Mouse (Mus musculus) kidney, postnatal 36 days (tissue): ENCODE data around the gene Gdf5.

Source experiments
- DNase-seq, 2 experiments: peaks; one replicate each; pipeline ENCODE4 v3.0.0; 2021 to 2022; ENCODE audit warnings: mixed read lengths in 2 of 2

Gene Gdf5

DNA sequence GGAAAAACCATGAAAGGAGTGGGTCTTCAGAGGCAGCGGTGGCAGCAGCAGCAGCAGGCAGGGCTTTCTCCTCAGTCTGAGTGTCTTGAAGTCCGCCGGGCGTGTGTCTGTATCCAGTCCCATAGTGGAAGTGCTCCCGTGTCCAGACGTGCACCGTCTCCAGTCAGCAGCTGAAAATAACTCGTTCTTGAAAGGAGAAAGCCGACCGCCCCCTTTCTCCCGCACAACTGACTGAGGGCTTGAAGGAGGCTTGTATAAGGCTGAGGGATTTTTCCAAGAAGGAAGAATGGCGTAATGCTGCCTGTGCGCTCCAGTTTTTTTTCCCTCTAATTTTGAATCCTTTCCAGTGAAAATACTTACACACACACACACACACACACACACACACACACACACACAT, at the start of gene Gdf5:
Gene Gdf5, minus strand, starts transcription at position 244 of the 400 bp plus-strand sequence.
- no peak for DNase-seq

DNA sequence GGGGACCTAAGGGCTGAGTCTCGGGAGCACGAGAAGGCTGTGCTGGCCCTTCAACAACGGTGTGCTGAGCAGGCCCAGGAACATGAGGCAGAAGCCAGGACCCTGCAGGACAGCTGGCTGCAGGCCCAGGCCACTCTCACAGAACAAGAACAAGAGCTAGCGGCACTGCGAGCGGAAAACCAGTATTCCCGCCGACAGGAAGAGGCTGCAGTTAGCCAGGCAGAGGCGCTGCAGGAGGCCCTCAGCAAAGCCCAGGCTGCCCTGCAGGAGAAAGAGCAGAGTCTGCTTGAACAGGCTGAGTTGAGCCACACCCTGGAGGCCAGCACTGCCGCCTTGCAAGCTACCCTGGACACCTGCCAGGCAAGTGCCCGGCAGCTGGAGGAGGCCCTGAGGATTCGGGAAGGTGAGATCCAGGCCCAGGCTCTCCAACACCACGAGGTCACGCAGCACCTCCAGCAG, 46.7 kb upstream of the Gdf5 start:
- peak; percentile 81 to 85 for DNase-seq

DNA sequence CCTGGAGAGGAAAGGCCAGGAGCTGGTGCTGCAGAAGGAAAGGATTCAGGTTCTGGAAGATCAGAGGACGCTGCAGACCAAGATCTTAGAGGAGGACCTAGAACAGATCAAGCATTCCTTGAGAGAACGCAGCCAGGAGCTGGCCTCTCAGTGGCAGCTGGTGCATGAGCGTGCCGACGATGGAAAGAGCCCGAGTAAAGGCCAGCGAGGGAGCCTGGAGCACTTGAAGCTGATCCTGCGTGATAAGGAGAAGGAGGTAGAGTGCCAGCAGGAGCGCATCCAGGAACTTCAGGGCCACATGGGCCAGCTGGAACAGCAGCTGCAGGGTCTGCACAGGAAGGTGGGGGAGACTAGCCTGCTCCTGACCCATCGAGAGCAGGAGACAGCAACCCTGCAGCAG, 46.0 kb upstream of the Gdf5 start:
- DNase-seq, result no peak

DNA sequence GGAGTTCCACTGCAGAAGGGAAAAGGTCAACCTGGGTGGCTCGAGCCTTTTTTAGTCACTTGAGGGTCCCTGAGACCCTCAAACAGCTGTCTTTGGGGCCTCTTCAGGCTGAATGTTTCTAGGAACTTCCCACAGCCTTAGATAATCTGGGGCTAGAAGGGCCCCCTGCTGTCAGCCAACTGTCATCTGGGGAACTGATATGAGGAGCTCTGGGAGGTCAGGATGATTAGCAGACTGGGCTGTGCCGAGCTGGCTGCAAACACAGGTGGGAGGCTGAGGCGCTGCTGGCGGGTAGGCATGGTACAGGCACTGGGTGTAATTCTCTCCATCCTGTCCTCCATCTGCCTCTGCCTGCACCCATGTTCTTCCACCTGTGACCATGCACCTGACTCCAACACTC, 43.9 kb upstream of the Gdf5 start:
- no peak for DNase-seq

DNA sequence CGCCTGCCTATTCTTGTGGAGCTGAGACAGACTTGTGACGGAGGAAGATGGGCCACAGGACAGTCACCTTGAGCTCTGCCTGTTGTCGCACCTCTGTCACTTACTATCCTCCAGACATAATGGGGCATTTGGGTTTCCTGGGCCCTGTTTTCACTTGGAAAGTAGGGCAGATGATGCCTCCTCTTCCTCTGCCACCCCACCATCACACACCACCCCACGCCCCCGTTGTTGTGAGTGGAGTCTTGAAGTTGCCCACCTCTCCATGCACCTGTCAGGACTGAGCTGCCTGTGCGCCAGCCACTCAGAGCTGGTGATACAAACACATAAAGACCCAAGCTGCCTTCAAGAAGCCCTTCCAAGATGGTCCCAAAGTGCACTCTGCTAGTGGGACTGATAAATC, 42.0 kb upstream of the Gdf5 start:
- no peak for DNase-seq

DNA sequence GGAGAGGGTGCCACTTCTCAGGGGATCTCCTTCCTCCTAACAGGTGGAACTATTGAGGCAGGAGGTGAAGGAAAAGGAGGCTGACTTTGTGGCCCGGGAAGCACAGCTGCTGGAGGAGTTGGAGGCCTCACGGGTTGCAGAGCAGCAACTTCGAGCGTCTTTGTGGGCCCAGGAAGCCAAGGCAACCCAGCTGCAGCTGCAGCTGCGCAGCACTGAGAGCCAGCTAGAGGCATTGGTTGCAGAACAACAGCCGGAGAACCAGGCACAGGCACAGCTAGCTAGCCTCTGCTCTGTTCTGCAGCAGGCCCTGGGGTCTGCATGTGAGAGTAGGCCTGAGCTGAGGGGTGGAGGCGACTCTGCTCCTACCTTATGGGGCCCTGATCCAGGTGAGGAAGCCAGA, 40.6 kb upstream of the Gdf5 start:
- no peak for DNase-seq

DNA sequence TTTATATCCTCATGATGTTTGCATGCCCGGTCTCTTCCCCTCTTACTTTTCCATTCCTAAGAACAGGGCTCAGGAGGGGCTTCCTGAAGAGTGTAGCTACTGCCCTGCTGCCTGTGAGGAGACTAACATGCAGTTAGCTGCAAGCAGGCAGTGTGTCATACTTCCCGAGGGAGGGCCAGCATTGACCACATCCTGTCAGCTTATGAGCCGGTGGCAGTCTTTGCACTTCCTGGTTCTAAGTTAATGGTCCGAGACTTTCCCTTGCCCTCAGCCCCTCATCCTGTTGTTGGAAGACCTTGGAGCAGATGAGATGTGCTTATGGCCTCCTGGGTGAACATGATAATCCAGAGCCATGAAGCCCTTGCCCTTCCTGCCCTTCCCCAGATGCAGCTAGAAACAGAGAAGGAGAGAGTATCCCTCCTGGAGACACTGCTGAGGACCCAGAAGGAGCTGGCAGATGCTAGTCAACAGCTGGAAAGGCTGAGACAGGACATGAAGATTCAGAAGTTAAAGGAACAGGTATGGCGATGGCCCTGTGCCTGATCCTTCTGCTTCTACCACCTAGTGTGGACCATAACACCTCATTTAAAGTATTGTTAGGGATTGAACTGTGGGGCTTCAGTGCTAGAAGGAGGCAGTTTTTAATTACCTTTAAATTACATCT, 34.3 kb upstream of the Gdf5 start:
- peak; percentile 47 to 65 for DNase-seq

DNA sequence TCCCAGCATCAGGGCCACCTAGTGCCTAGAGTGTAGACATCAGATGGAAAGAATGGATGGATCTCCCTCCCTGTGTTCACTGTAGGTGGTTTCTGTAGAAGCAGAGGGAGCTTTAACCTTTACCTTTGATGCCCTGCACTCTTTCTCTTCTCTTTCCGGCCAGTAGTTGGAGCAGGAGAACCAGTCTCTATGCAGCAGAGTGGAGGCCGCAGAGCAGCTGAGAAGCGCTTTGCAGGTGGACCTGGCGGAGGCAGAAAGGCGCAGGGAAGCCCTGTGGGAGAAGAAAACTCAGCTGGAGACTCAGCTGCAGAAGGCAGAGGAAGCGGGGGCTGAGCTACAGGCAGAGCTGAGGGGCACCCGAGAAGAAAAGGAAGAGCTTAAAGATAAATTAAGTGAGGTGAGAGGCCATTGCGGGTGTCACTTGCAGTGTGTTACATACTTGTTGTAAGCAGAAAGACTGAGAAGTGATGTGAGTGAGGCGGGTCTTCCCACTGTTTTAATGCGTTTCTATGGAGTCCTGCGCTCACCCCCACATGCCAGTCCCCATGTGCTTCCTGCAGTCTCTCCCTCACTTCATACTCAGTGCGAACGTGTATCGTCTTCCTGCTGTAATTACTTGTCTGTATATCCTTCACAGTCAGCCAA, 29.0 kb upstream of the Gdf5 start:
- peak in 1 of 2 experiments; percentile 16 for DNase-seq

DNA sequence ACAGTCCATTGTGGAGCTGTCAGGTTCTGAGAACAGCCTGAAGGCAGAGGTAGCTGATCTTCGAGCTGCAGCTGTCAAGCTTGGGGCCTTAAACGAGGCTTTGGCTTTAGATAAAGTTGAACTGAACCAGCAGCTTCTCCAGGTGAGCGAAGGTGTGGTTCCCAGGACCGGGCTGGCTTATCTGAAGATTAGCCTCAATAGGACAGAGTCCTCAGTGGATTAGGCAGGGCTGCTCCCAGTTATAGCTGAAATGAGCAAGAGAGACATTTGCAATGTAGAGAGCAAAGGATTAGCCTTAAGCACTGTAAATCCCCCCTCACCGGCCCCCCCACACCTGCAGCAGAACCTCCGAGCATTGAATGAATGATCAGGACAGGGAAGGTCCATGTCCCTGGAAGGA, 28.2 kb upstream of the Gdf5 start:
- DNase-seq, result no peak

DNA sequence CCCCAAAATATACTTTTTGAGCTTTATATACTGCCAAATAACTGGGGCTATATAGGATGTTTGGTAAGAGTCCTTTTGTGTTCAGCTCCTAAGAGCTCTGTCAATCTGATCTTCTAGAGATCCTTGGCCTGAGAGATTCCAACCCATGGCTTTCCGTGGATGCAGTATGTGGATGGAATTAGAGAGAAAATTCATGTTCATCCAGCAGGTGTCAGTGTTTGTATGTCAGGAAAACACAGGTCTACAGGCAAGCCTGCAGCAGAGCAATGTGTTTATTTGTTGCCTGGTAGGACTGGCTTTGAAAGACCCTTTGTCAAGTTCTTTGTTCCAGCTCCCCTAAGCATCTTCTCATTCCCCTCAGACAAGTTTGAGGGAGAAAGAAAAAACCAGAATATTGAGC, 17.8 kb upstream of the Gdf5 start:
- peak in 1 of 2 experiments; percentile 28 for DNase-seq

DNA sequence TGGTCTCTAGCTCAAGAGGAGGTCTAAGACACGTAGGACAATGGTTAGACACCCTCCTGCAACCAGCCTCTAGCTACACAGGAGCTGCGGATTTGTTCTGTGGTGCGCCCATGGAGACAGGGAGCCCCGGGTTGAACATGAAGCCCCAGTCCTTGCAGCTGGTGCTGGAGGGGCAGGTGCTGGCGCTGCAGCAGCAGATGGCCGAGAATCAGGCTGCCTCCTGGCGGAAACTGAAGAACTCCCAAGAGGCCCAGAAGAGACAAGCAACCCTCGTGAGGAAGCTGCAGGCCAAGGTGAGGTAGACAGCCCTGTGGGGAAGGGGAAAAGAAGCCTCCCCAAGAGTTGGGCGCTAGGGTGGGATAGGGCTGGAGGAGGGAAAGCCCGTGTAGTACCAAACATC, 16.7 kb upstream of the Gdf5 start:
- DNase-seq, result no peak

DNA sequence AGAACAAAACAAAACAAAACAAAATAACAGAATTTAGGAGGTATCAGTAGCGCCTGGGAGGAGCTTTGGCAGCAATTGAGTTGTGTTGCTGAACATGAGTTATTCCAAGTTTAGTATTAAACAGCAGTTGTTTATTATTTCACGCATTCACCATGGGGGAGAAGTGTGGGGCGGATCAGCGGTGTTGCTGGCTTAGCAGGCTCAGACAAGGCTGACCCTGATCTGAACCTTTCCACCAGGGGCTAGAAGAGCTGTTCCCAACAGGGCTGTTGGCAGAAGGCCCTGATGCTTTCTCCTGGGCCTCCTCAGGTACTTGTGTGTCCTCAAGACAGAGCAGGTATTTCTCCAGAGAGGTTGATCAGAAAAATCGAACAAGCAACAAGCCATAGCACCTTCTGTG, 14.8 kb upstream of the Gdf5 start:
- peak; percentile 63 to 67 for DNase-seq

DNA sequence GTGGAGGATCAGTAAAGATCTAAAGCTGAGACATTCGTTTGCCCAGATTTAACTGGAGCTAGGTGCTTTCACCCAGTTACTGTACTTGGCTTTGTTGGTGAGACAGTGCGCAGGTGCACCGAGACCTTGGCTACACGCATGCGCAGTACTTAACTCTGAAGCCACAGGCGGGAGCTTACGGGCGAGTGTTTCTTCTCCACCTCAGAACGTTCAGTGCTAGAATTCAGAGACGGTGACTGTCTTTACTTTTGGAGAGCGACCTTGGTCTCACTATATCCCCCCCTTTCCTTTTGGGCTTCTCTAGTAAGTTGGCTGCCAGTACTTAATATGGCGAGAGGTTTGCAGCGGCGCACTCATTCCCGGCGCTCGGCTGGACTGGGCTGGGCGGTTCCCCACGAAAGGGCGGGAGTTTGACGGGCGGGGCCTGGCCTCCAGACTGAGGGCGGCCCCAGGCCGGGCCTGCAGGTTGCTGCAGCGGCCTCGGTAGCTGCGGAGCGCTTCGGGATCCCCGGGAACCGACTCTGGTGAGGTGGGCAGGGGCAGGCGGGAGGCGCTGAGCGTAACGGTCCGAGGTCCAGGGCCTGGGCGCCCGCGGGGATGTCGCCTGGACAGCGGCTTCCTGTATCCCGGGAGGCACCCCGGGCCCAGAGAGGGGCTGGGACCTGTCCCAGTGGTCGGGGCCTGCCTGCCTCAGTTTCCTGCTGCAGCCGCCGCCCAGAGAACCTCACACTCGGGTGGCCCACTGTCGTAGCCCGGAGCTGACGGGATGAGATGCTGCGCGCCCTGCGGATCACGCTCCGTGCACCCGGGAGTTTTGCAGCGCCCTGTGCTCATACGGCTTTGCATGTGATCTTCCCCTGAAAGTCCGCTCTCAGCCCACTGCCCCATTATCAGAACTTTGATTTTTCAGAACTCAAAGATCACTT, 11.2 kb upstream of the Gdf5 start, which contains the start of gene Cep250:
Gene Cep250, plus strand, starts transcription at position 325 of the 926 bp plus-strand sequence.
- peak; percentile 92 to 94 for DNase-seq

DNA sequence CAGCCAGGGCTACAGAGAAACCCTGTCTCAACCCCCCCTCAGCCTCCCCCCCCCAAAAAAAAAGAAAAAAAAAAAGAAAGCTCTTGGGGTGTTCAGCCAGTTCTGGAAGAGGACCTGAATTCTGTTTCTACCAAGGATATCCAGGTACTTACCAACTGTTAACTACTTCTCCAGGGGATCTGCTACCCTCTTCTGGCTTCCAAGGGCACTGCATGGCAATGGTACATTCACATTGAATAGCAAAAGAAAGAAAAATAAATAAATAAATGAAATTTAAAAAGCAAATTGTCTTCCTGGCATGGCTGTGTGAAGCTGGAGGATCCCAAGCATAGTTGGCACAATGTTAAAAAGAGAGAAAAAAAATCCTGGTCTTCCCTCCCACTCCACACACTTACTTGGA, 6.8 kb upstream of the Gdf5 start:
- peak; percentile 81 to 86 for DNase-seq

DNA sequence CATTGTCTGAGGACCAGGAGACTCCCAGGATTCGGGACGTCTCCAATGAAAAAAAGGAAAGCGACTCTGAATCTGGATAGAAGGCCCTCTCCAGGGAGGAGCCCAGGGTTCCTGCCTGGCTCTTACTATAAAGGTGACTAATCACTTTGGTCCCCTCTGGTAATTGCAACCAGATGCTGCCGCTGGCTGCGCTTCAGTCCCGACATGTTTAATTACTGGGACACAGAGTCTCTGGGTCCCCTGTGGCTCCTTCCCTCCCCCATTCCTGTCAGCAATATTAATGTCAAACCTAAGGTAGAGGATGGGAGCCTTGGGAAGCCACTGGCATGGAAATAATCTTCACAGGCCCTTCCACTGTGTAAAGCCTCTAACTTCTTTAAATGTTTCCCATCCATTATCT, 4.2 kb upstream of the Gdf5 start:
- DNase-seq, result no peak

DNA sequence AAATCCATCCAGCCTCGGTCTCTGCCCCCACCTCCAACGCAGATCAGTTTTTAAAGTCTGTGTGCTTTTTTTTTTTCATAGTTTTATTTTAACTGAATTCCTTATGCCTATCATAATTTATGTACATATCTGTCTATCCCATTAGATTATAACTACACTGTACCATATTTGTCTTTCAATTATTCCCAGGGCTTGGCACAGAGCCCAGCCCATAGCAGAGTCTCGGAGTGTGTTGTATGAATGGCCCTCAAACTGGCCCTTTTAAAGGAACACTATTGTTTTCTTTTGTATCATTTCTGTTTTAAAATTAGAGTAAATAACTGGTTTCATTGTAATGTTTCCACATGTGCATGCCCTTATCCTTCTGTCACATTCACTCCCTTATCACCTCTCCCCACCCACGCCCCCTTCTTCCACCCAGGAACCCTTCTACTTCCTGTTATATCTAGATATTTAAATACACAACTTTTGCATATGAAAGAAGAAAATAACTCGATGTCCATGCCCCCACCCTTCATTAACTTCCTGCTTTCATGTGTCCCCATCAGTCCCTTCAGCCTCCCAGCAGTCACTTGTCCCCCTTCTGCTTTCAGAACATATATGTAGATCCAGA, 2.3 kb upstream of the Gdf5 start:
- peak in 1 of 2 experiments; percentile 18 for DNase-seq

DNA sequence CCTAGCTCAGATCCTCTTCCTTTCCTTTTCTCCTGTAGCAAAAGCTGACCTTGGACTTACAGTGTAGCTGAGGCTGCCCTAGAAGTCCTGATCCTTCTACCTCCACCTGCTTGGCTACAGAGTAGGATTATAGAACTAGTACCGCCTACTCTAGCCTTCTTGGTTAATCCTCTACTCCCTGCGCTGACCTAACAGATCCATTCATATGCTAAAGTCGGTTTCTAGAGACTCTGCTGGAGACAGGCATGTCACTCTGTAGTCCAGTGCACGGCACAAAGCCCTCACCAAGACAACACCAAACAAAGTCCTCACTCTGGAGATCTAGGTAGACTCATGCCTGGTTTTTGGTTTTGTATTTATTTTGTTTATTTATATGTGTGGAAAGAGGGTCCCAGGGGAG, 1.3 kb upstream of the Gdf5 start:
- no peak for DNase-seq

DNA sequence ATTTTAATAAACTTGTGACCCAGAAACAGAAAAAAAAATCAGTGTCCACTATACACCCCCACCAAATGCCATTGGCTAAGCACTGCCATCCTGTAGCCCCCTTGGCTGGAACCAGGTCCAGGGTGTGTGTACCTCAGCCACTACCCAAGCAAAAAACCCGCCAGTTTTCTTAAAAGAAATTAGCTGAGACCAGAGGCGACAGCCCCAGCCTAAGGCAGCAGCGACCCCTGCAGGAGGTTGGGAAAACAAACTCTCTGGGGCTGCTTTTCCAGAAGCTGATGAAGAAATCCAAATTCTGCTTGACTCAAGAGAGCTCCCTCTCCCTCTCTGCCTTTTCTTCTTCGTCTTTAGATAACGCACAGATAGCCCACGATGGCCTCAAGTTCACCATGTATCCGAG, 902 bp upstream of the Gdf5 start:
- peak; percentile 46 to 88 for DNase-seq

DNA sequence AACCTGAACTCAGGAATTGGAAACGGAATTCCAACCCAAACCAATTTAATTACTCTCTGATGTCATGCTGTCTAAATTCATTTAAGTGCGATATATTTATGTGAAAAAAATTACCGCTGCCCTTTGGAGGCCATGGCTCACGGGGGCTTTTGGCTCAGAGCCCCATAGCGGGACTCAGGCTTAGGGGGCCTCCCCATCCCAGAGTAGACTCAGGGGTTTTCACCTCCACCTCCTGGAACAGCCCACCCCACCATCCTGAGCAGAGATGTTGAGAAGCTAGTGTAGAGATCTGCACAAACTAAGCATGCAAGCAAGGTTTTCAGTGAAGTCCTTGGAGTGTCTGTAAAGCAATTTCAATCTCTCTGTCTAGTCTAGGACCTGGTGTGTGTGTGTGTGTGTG, 413 bp upstream of the Gdf5 start:
- DNase-seq, result no peak

DNA sequence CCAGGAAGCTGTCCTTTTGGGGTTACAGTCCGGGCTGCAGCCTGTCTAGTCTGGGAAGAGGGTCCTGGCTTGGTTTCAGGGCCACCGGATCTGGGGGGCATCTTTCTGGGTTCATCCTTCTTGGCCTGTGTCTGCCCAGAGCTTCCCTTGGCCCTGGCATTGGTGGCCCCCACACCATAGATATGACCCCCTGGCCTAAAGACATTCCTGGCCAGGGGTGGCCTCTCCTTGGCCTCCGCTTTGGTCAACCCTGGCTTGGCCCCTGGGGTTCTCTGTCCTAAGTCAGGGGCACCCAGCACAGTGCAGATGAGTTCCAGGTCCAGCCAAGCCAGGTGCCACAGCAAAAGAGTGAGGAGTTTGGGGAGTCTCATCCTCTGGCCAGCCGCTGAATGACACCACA, 482 bp downstream of the Gdf5 start:
- DNase-seq, result no peak

DNA sequence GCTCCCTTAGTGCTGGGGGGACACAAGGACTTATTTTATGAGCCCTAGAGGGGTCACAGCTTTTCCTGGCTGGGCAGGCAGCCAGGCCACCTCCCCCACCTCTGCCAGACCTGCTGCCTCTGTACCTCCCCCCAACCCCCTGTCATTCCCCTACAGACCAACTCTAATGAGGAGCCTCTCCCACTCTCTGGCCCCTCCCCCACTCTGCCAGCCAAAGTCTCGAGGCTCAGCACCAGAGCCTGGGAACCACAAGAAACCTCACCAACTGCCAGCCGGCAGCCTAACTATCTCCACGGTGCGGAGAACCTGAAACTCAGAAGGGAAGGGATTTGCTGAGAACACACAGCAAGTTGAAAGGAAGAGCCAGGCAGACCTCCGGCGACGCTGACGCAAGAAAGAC, 1.7 kb downstream of the Gdf5 start:
- peak in 1 of 2 experiments; percentile 19 for DNase-seq

DNA sequence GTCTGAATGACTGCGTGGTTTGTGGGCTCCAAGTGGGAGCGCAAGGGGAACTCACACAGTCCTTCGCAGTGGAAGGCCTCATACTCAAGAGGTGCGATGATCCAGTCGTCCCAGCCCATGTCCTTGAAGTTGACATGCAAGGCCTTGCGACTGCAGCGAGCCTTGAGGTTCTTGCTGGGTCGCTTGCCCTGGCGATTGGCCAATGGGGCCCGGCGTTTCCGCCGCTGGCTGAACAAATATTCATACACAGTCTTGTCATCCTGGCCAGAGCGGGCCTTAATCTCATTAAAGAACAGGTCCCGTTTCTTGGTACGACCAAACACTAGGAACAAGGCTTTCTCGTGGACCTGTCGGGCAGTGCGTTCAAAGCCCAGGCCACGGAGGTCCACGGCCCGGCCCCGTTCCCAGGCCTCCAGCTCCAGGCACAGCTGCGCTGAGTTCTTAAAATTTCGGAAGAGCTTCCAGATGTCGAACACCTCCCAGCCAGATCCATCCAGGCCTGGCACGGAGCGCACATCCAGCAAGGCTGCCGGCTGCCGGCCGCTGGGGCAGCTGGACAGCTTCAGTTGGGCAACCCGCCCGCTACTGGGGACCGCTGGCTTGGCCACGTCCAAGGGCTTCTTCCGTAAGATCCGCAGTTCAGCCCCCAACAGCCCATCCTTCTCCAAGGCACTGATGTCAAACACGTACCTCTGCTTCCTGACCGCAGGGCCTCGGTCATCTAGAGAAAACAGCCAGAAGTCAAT, 3.3 kb downstream of the Gdf5 start:
- peak in 1 of 2 experiments; percentile 34 for DNase-seq
